Mouse (Mus musculus): ENCODE measurements around the gene Isca1. TPM values are rescaled to one million over a fixed set of nuclear protein-coding genes. Genes with fewer than 3 reads are reported as not detected.
A peak's percentile ranks its signal among the peaks of the same experiment; 100 is the strongest.
"Not testable (repeated sequence)": the region's sequence is repeated elsewhere in the genome, so short reads cannot be mapped to it uniquely, and the experiment has no call there.

The Isca1 gene
- total RNA-seq, 2 experiments from 2014 or later = 207 to 217 TPM

DNA sequence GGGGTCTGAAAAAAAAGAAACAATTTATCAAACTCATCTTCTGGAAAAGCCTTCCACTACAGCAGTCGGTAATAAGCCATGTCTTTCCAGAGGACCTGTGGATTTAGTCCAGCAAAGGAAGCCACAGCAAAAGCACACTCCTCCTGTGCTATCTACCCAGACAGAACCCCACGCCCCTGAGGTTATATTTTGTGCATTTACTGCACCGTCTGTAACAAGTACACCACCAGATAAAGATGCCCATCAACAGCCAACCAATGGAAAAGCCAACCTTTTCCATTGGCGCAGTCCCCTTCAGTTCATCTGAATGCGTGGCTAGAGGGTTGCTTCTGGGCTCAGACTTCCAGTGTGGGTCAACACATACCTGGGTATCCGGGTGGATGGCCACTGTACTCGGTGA, 6.8 kb downstream of the Isca1 start:
- no peak for DNase-seq
- intact Hi-C loops (cut with DNase I) = no loop called here

DNA sequence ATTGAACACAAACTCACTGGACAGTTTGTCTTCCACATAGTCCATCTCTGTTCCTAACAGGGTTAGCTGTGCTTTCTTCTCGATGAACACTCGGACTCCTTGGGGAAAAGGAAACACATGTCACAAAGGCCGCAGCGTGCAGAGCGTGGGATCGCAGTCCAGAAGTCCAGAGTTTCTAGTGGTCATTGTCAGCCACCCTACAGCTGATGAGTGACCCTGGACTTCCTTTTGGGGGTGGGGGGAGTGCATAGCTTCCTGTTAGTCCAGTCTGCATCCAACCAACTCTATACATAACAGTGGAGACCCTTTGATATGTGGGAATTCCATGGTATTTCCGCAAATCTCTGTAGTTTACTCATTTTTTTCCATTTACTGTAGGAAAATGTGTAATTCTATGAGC, 12.7 kb downstream of the Isca1 start:
- DNase-seq = no peak

DNA sequence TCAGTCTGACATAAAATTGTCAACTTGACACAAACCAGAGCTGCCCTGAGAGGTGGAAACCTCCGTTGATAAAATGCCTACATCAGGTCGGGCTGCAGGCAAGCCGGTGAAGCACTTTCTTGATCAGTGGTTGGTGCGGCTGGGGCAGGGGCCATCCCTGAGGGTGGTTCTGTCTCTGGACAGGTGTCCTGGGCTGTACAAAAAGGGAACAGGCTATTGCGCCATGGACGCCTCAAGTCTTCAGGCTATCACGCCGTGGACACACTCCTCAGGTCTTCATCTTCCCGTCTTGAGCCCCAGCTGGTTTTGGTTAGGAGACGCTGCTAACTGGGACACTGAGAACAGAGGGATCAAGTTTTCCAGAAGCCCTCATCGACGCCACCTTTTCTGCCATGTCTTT, 19.3 kb downstream of the Isca1 start:
- no peak for DNase-seq

More for the DNA sequence above, 12.7 kb downstream of the Isca1 start:
- intact Hi-C loops (cut with DNase I) = no loop called here

DNA sequence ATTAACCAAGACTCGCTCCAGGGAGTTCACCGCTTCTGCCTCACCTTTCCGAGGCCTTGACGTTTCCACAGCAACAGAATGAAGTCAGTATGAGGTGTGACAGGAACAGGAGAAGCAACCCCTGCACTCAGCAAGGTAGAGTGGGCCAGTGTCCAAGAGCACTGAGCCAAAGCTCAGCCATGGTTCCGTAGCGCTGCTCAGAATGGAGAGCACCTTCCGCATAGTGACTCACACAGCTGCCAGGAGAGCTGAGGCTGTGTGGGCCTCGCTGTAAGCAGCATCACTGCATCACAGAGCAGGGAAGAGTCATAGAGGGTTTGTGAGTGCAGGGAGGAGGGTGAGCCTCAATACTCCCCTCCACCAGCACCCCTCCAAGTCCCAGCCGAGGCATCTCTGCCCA, 22.9 kb downstream of the Isca1 start, which contains the start of gene 1700014D04Rik:
1700014D04Rik (minus strand) TSS at position 42 of the 400 bp plus-strand sequence.
- intact Hi-C loops (cut with DNase I) = no loop called here

More for the DNA sequence above, 19.3 kb downstream of the Isca1 start:
- intact Hi-C loops (cut with DNase I) = no loop called here

DNA sequence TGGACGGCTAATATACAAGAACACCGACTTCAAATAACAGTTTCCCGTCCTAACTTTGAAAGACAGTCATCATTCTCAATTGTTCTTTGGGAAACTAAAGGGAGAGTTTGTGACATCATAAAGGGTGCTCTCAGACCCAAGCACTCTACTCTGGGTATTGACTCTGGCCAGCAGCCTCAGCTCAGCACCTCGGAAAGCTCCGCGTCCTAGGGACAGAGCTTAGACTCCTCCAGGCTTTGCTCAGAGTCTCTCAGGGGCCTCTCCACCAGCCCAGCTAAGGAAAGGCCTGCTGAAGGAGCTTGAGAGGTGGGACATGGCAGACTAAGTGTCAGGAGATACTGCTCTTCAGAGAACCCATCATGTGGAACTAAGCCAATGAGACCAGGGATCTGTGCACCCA, 23.4 kb downstream of the Isca1 start:
- no peak for DNase-seq
- intact Hi-C loops (cut with DNase I) = no loop called here

More for the DNA sequence above, 22.9 kb downstream of the Isca1 start, which contains the start of gene 1700014D04Rik:
- DNase-seq = no peak

DNA sequence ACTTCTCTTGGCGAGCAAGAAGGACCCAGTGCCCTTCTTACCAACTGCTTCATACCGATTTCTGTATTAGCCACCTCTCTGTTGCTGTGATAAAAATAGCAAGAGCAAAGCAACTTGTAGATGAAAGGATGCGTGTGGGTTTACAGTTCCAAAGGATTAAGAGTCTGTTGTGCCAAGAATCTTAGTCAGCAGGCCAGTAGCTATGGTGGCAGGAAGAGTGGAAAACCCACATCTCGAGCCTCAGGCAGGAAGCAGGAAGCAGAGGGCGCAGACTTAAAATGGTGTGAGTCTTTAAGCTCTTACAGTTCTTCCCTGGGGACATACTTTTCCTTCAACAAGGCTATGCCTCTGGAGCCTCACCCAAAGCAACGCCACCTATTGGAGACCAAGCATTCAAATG, 24.1 kb downstream of the Isca1 start:
- DNase-seq = no peak
- intact Hi-C loops (cut with DNase I) = no loop called here

DNA sequence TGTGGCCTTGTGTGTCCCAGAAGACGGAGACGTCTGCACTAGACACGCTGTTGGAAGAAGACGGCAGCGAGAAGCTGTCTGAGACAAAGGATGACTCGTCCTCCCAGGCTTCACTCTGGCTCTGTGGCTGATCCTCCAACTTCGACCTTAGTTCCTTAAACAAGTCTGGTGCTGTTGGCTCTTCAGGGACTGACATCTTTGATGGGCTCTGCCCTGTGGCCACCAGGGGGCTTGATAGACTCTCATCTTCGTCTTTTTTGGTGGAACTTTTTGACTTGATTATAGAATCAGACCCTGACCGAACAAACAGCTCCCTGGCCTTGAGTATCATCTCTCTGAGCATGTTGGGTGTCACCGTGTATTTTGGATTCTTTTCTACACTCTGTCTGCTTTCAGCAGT, 27.9 kb downstream of the Isca1 start:
- DNase-seq = peak; percentile 21 to 44
- intact Hi-C loops (cut with DNase I) = no loop called here

DNA sequence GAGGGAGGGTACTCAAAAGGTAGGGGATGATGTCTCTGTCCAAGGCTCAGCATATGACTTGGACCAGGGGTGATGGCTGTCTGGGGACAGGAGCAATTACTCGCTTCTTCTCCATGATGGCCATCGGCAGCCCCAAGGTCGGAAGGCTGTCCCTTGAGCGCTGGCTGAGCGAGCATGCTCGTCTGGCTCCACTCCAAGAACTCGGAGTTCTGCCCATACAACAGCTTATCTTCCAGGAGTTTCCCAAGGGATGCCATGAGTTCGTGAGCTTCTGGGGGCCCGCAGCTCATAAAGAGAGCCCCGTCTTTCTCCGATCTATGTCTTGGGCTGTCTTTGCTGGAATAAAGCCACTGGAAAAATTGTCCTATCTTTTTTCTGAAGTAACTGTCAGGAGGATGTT, 28.5 kb downstream of the Isca1 start:
- intact Hi-C loops (cut with DNase I) = no loop called here
- DNase-seq = peak; percentile 61

DNA sequence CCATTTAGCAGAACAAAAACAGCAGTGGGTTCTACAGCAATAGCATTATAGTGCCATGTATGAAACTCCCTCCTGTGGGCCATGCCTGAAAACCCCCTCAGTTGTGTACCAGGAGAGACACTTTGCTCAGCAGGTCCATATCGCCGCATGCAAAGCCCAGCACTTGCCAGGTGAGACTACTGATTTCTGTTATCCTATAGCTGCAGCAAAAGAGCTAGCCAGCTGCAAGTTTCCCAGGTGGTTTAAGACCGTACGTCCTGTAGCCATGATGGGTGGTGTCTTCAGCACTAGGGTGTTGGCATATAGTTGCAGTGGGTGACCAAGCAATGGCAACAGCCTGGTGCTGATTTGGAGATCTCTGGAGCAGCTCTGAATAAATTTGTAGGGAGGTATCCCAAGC, 30.2 kb downstream of the Isca1 start:
- no peak for DNase-seq
- intact Hi-C loops (cut with DNase I) = no loop called here

DNA sequence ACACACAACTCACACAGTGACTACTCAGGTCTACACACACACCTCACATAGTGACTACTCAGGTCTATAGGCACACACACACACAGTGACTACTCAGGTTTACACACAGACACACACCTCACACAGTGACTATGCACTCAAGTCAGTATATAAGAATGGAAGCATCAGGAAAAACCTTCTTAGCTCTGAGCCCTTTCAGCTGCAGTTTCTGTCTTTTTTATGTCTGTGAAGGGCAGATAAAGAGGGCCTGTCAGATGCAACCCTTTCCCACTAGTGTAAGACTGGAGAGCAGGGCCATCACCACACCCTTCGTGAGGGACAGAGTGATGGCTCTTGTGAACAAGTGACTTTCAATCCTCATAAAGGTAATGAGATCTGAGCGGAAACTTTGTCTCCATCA, 31.2 kb downstream of the Isca1 start:
- intact Hi-C loops (cut with DNase I) = no loop called here
- DNase-seq = no peak

DNA sequence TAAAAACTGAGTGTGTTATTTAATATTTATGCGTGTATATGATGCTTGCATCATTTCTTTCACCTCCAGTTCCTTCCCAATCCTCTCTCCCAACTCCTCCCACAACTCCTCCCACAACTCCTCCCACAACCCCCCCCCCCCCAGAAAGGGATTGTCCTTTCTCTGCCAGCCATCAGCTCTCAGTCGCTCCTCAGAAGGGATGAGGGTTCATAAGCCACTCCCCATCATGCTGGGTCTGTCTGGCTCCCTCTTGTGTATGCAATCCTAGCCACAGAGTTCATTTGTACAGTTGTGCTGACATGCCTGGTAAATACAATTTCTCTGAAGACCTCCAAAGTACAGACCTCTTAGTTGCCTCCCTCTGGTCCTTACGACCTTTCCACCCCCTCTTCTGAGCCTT, 34.4 kb downstream of the Isca1 start:
- intact Hi-C loops (cut with DNase I) = no loop called here
- no peak for DNase-seq

DNA sequence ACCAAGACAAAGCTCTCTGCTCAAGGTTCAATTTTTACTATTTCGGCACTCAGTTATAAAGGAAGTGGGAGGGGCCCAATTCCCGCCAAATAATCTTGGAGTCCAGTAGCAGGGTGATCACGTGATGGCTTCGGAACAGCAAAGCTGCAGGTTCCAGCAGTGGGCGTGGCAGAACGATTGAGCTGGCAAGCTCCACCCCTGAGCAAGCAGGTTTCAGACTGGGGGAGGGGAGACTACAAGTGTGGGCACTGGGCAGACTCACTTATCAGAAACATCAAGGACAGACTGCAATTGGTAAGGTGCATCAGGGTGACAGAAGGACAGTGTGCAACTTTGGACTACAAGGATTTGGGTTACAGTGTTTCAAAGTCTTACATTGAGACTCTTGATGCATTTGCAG, 35.3 kb downstream of the Isca1 start:
- DNase-seq; intact Hi-C loops (cut with DNase I): not testable (repeated sequence)

DNA sequence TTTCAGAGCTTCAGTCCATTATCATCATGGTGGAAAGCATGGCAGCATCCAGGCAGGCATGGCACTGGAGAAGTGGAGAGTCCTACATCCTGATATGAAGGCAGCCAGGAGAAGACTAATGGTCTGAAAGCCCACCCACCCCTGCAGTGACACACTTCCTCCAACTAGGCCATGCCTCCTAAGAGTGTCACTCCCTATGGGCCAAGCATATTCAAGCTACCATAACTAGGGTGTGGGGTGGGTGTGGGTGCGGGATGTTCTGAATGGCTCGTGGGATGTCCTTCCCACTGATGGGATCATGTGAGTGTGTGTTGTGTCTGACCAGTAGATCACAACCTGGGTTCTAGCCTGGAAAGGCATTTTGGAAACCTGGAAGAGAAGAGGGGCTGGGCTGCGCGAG, 35.7 kb downstream of the Isca1 start:
- intact Hi-C loops (cut with DNase I) = no loop called here
- DNase-seq = no peak

DNA sequence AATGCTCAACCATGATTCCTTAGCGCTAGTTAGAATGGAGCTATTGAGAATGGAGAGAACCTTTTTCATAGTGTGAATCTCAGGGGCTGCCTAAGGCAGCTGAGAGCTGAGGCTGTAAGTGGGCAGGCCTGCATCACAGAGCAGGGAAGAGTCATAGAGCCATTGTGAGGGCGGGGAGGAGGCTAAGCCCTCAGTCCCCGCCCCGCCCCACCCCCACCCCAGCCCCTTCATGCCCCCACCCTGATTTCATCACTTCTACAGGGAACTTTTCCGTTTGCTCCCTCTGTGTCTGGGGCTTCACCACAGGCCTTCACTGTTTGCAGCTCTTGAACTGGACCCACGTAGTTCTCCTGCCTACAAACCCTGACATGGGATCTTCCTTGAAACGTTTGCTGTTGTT, 38.0 kb downstream of the Isca1 start, which contains the start of gene Spata31d1d:
Spata31d1d (minus strand) TSS at position 101 of the 400 bp plus-strand sequence.
- intact Hi-C loops (cut with DNase I) = no loop called here

DNA sequence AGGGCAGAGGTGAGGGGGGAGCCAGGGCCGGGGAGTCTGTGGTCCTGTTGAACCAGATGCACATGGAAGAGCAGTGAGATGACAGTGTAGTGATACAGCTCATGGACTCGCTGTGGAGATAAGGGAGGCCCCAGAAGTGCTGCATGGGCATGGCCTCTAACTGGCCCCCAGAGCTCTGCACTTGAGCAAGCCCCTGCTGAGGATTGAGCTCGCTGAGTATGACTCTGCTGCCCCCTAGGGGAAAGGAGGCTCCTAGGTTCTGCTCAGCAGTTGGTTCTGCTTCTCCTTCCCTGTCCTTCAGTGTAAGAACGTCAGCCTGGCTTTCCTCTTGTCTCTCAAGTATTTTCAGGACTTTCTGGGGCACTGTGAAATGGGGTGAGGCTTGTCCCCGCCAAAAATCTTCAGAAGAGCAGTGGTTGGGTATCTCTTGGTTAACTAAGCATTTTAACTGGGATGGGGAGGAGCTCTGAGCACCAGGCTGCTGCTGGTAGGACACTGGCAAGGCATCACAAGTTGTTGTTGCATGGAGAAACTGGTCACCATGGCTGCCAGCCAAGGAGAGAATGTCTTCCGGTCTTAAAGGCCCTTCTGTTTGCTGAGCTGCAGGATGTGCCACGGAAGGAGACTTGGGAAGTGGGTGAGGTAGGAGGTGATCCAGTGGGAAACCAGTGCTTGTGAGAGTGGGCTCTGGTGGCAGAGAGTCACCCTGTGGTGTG, 41.1 kb downstream of the Isca1 start:
- intact Hi-C loops (cut with DNase I) = loop anchor here (5.0 to 10.0 kb wide), 4 partner anchors 91 to 1084 kb away; no protein-coding TSS in a partner anchor
- DNase-seq = peak; percentile 81 to 91

More for the DNA sequence above, 38.0 kb downstream of the Isca1 start, which contains the start of gene Spata31d1d:
- DNase-seq = no peak

DNA sequence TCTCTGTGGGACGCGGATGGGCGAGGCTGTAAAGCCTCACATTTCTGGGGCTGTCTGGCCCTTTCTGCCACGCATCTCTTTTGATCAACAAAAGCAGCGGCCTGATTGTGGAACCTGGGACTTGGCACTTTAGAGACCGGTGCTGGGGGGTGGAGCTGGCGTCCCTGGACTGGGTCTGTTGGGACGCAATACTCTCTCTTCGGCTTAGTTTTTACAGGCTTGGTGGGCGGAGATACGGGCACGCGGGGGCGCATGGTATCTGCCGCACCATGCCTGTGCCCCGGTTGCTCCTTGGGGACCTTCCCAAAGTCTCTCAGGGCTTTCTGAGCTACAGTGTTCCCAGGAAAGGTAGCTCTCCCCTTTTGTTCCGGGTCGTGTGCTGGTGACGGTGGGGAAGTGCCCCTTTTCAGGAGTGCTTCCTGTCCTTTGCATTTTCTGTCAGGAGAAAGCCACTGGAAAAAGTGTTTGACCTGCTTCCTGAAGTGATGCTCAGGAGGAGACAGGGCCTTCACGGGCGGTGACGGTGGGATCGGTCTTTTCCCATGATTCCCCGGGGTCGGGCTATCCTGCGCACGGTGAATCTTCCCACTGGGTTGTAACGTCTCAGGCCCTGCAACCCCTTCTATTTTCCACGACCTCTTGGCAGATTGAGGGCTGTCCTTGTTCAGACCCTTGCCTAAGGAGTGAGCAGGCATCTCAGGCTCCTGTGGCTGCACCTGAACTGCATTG, 43.3 kb downstream of the Isca1 start:
- DNase-seq = no peak
- intact Hi-C loops (cut with DNase I) = loop anchor here (5.0 to 10.0 kb wide), 4 partner anchors 89 to 1082 kb away; no protein-coding TSS in a partner anchor

DNA sequence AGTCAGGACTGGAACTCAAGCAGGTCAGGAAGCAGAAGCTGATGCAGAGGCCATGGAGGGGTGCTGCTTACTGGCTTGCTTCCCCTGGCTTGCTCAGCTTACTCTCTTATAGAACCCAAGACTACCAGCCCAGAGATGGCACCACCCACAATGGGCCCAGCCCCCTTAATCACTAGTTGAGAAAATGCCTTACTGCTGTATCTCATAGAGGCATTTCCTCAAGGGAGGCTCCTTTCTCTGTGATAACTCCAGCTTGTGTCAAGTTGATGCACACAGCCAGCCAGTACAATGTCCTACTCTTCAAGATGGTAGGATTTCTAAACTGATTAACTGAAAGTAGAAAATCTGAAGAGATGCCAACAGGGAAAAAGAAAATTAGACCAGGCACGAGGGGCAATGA, 47.5 kb downstream of the Isca1 start:
- intact Hi-C loops (cut with DNase I) = loop anchor here (10.0 kb wide), 1 partner anchor 1077 kb away; no protein-coding TSS in a partner anchor

DNA sequence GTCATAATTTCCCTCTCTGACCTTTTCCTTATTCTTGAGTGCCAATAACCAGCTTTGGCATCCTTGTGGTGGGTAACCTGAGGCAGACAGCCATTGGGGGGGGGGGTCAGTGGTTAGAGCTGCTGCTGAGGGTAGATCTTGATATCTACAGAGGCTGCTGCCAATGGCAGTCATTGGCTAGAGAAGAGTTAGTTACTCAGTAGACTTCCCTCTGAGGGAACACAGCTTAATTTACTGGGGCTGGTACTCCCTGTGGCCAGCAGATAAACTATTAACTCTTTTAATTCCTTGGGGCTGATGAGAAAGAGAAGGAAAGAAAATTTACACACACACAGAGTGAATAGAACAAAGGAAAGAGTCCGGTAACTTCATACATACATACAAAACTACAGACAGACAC, 50.1 kb downstream of the Isca1 start:
- intact Hi-C loops (cut with DNase I) = no loop called here
- no peak for DNase-seq

More for the DNA sequence above, 47.5 kb downstream of the Isca1 start:
- DNase-seq = not testable (repeated sequence)

DNA sequence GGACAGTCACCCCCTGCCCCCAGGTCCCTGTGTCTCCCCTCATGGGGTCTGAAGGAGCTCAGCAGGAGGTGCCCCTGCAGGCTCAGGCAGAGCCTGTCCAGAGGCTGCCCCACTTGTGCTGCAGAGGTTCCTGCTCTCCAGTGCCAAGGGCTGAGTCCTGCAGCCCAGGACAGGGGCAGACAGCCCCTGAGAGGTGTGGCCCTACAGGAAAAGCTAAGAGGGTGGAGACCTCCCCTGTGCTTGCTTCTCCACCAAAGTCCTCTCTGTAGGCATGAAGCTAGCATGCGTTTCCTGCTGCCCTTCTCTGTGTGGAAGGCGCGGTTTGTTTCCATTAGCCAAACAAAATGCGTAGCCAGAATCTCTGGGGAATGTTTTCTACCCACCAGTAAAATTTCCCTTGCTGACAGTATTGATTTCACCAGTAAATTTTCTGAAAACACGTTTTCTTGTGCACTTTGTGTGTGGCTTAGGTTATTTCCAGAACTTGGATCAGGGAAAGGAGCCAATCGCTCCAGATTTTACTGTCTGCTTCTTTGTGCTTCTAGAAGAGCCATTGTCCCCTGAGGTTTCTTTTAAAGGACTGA, 50.7 kb downstream of the Isca1 start:
- intact Hi-C loops (cut with DNase I) = not testable (repeated sequence)
- DNase-seq = peak; percentile 19 to 22

DNA sequence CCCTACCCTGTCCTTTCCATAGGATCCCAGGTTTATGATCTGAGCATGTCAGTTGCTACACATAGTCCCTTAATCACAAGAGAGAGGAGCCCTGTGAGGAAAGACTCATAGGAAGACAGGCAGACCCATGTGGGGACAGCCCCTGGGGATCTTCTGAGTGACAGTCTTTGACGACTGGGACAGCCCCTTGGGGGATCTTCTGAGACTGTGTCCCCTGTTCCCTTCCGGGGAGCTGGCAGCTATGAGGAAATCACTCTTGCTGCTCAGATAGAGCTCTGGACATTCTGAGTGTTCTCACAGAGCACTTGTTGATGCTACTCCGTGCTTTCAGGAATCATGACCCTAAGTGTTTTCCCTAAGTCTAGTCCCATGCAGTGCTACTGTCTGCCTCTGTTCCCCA, 55.9 kb downstream of the Isca1 start:
- no peak for DNase-seq
- intact Hi-C loops (cut with DNase I) = no loop called here

DNA sequence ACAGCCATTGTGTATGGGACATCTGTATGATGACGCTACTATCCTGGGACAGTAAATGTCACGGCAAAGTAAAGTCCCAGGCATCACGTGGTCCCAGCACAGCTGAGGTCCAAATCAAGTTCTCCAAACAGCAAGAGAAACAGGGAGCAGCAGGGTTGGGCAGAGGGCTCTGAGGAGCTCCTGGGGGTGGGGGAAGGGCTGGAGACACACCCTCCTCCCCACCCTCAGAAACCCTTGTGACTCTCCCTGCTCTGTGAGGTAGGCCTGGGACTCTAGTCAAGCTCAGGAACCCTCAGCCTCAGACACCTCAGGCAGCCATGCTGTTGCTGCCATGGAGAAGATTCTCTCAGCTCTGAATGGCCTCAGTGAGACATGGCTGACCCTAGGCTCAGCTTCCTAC, 57.6 kb downstream of the Isca1 start, which contains the start of gene Spata31d1b:
Spata31d1b (plus strand) TSS at position 301 of the 400 bp plus-strand sequence.
- DNase-seq; intact Hi-C loops (cut with DNase I): not testable (repeated sequence)
